Mouse (Mus musculus) forelimb bud, embryonic 11.5 days (tissue): Measurements from ENCODE around the gene S100a6.

Experiments
- DNase-seq: peaks from one replicate; pipeline ENCODE4 v3.0.0-alpha.2; 2012; ENCODE audit warnings: low read depth, low spot score

S100a6 gene

GRCm38 (mm10) chr3:90600458-90601195 lies 12.1 kb upstream of the S100a6 start:
- no peak for DNase-seq

- no peak for DNase-seq
These were observed 11.1 kb upstream of the S100a6 start, which contains the start of gene Gm42674 for GRCm38 (mm10) chr3:90601486-90602110. Gm42674 (plus strand) TSS chr3:90601904.

- DNase-seq: peak; percentile 44
These were observed 9.1 kb upstream of the S100a6 start, which contains the start of gene S100a4 for GRCm38 (mm10) chr3:90603623-90604022. S100a4 (plus strand) TSS chr3:90603771.

GRCm38 (mm10) chr3:90604416-90604815 lies 8.3 kb upstream of the S100a6 start:
- peak; percentile 38 for DNase-seq

- DNase-seq: no peak
These were observed 7.6 kb upstream of the S100a6 start for GRCm38 (mm10) chr3:90605049-90605448.

GRCm38 (mm10) chr3:90605736-90606135 lies 6.9 kb upstream of the S100a6 start:
- DNase-seq: no peak

- DNase-seq: peak; percentile 65
These were observed 6.5 kb upstream of the S100a6 start for GRCm38 (mm10) chr3:90606185-90606584.

- DNase-seq: no peak
These were observed 5.3 kb upstream of the S100a6 start for GRCm38 (mm10) chr3:90607361-90607760.

- no peak for DNase-seq
These were observed 4.5 kb upstream of the S100a6 start, which contains the start of gene S100a5 for GRCm38 (mm10) chr3:90608223-90608622. S100a5 (plus strand) TSS chr3:90608523.

- DNase-seq: no peak
These were observed 3.6 kb upstream of the S100a6 start for GRCm38 (mm10) chr3:90609102-90609501.

GRCm38 (mm10) chr3:90611494-90611893 lies 1.2 kb upstream of the S100a6 start:
- DNase-seq: no peak

GRCm38 (mm10) chr3:90612061-90612460 lies 621 bp upstream of the S100a6 start:
- DNase-seq: no peak

- DNase-seq: no peak
These were observed 922 bp downstream of the S100a6 start for GRCm38 (mm10) chr3:90613461-90614147.

GRCm38 (mm10) chr3:90614148-90614530 lies 1.5 kb downstream of the S100a6 start:
- DNase-seq: no peak

GRCm38 (mm10) chr3:90614611-90615251 lies 2.0 kb downstream of the S100a6 start:
- no peak for DNase-seq

- DNase-seq: peak; percentile 73
These were observed 2.7 kb downstream of the S100a6 start for GRCm38 (mm10) chr3:90615415-90615814.

GRCm38 (mm10) chr3:90615911-90616310 lies 3.2 kb downstream of the S100a6 start:
- DNase-seq: no peak

- no peak for DNase-seq
These were observed 4.9 kb downstream of the S100a6 start for GRCm38 (mm10) chr3:90617586-90617985.

GRCm38 (mm10) chr3:90621552-90621951 lies 8.9 kb downstream of the S100a6 start:
- no peak for DNase-seq

GRCm38 (mm10) chr3:90623435-90624071 lies 10.9 kb downstream of the S100a6 start:
- peak; percentile 72 for DNase-seq

- DNase-seq: no peak
These were observed 12.8 kb downstream of the S100a6 start for GRCm38 (mm10) chr3:90625496-90625895.
